Comparison of ENCODE assay signal across 10 mouse cellular contexts in genomic region chr10:28164250-28164649, GRCm38 (mm10).
DNase-seq lines count a peak whose midpoint lies in the region; ATAC-seq lines count a peak whose summit lies in the region.
"Had no signal": no experiment of that assay in that cellular context is flagged by ENCODE, and none has a peak within 500 bp of the region (broad histone marks: within the 10 kb centered on the region; RNA-seq: fewer than 3 reads in every experiment).

No protein-coding gene starts in this region.

- no peaks in the 10 kb centered on the region for H3K9me3 ChIP-seq in hindbrain, embryonic 15.5 days
- no peaks in the 10 kb centered on the region for H3K9me3 ChIP-seq in hindbrain, embryonic 12.5 days (replicated peaks)
- H3K9me3 ChIP-seq: G1E had no signal

- H3K27ac ChIP-seq in hindbrain, embryonic 15.5 days (replicated peaks) = no peak overlapping the region
- H3K27ac ChIP-seq in hindbrain, embryonic 12.5 days = no peak overlapping the region
- H3K27ac ChIP-seq: liver, embryonic 14.5 days had no signal

- no peak overlapping the region for H3K4me2 ChIP-seq in hindbrain, embryonic 15.5 days
- no peak overlapping the region for H3K4me2 ChIP-seq in hindbrain, embryonic 12.5 days (replicated peaks)

- no peak overlapping the region for H3K9ac ChIP-seq in hindbrain, embryonic 15.5 days
- H3K9ac ChIP-seq in hindbrain, embryonic 12.5 days = no peak overlapping the region
- H3K9ac ChIP-seq: liver, embryonic 14.5 days had no signal

- peak; percentile 45; the same call in 1 of the 2 replicates for ATAC-seq in hindbrain, embryonic 15.5 days (ENCODE audit: low FRiP score, low read depth)
- no peak for ATAC-seq in hindbrain, embryonic 12.5 days (ENCODE audit: low FRiP score)
- ATAC-seq: midbrain, embryonic 16.5 days had no signal

- H3K4me3 ChIP-seq in hindbrain, embryonic 15.5 days = no peak overlapping the region
- no peak overlapping the region for H3K4me3 ChIP-seq in hindbrain, embryonic 12.5 days

- peaks cover 8% of the 10 kb centered on the region for H3K4me1 ChIP-seq in hindbrain, embryonic 15.5 days (replicated peaks)
- H3K4me1 ChIP-seq in hindbrain, embryonic 12.5 days = 0 out of 2 replicates have a peak, but pooled peaks cover 5% of the 10 kb centered on the region

- no peaks in the 10 kb centered on the region for H3K27me3 ChIP-seq in hindbrain, embryonic 15.5 days
- H3K27me3 ChIP-seq in hindbrain, embryonic 12.5 days = no peaks in the 10 kb centered on the region

- DNase-seq in right cerebral cortex, postnatal 4 days = peak; percentile 35
- no peak for DNase-seq in right cerebral cortex, adult 18-20 months
- DNase-seq in kidney, postnatal 10 days = peak; percentile 54
- DNase-seq in telencephalon, adult 2 months (ENCODE audit: low read depth, low spot score) = peak; percentile 11
- no peak for DNase-seq in layer of hippocampus, postnatal 36 days

- H3K36me3 ChIP-seq in hindbrain, embryonic 15.5 days = no peaks in the 10 kb centered on the region
- no peaks in the 10 kb centered on the region for H3K36me3 ChIP-seq in hindbrain, embryonic 12.5 days
- H3K36me3 ChIP-seq: G1E had no signal

Comparison
In these comparisons a context has a peak if more than half of its experiments do, and no peak if none do; other contexts are left out.
1. DNase-seq: peak in right cerebral cortex, postnatal 4 days (single experiment), kidney, postnatal 10 days (single experiment) and telencephalon, adult 2 months (single experiment); none in right cerebral cortex, adult 18-20 months (single experiment) and layer of hippocampus, postnatal 36 days (0 of 2).